Mouse (Mus musculus): ENCODE measurements around the gene Slc22a5.

GRCm38 (mm10) chr11:53851795-53852194 lies 39.7 kb downstream of the Slc22a5 start:
- TF ChIP-seq POLR2A (IDR thresholded peaks at IDR 0.05; ENCODE audit: borderline replicate concordance, low read depth, low read length) (no peak), CTCF (IDR thresholded peaks at IDR 0.05; ENCODE audit: low read depth, low read length) (no peak)
